Mouse (Mus musculus): ENCODE results near the gene Wrap73. TPM values are rescaled to one million over a fixed set of nuclear protein-coding genes. Genes with fewer than 3 reads are reported as not detected.

Wrap73 gene
- polyA plus RNA-seq, 1 experiment from 2014 or later, result 45.5 TPM

DNA sequence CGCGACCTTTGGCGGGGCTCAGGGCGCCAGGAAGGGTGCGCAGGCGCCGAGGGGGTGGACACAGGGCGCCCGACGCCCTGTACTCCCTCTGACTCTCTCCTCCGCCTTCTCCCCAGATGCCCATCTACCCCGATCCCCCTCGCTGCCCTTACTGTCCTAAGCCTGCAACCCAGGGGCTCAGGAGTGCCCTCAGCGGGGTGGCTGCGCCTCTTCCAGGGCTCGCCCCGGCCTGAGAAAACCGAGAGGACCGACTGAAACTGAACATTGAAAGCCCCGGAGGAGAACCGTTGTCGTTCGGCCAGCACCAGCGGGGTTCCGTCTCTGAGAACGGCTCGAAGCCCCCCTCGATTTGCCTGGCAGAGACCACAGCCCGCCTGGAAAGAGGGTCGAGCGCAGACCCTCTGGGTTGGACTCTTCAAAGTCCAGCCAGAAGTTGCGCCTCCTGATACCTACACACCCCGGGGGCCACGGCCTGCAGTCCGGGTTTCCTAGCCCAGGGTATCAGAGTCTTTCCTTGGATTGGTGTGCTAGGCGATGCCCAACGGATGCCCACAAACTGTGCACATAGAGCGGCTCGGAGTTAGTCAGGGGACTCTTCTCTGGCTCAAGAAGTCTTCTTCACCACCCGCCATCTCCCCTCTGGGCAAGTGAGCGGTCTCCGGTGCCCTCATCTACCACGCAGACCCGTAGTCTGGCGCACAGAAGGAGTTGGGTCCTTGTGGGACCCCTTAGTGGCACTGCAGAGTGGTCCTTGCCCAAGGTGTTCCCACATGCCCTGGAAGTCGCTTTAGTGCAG, 1.8 kb upstream of the Wrap73 start:
- ATAC-seq (ENCODE audit: low FRiP score, low read depth), result no peak
- Histone ChIP-seq H3K4me3 (peak overlapping the region; percentile 84), H3K36me3 (no peaks in the 10 kb centered on the region), H3K4me1 (replicated peaks) (peaks cover 38% of the 10 kb centered on the region), H3K27me3 (peaks cover 49% of the 10 kb centered on the region), H3K9me3 (no peaks in the 10 kb centered on the region), H3K27ac (replicated peaks) (no peak overlapping the region), H3K9ac (peak overlapping the region; percentile 36; the same call in 1 of the 2 replicates), H3K4me2 (peak overlapping the region; percentile 89)
- 2% methylated on average over 45 of the region's 46 CpGs for WGBS

DNA sequence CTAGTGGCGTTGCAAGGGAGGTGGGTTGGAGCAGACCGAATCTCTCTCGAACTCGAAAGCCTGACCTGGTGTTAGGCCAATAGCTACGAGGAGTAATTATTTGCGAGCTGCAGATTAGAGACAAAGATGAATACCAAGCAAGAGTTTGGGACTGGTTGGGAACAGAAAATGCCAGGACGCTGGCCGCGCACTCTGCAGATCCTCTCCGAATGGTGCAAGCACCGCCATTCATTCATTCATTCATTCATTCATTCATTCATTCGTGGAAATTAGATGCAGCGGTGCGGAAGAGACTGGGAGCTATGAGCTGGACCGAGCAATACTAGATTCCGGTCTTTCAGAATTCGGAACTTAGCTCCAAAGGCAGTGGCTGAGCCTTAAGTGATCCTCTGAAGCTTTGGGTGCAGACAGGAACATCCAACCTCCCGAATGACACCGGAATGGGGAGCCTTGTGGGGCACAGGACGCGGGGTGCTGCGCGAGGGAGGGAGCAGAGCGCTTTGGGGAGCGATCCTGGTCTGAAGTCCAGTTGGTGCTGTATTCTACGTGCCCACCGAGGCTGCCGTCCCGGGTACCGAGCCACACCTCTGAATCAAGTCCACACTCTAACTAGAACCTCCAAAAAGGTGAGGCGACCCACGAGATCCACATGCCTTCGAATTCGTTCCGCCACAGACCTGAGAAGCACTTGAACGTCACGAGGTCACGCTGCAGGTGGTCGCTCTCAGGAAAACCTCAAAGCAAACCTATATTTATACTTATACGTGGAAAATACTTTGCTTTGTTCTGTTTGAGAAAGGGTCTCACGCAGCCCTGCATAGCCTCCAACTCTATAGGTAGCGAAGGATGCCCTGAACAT, 934 bp upstream of the Wrap73 start:
- no peak for ATAC-seq (ENCODE audit: low FRiP score, low read depth)

DNA sequence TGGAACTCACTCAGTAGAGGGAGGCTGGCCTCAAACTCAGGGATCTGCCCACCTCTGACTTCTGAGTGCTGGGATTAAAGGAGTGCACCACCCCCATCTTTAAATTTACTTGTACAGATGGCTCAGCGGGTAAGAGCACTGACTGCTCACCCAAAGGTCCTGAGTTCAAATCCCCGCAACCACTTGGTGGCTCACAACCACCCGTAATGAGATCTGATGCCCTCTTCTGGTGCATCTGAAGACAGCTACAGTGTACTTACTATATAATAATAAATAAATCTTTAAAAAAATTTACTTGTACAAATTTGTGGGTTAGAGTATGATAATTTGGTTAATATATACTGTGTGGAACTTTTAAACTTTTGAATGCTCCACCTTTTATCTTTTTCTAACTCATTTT, 2.5 kb downstream of the Wrap73 start:
- Histone ChIP-seq H3K4me2 (no peak overlapping the region), H3K4me3 (no peak overlapping the region), H3K27ac (replicated peaks) (no peak overlapping the region), H3K36me3 (0 out of 2 replicates have a peak, but pooled peaks cover 8% of the 10 kb centered on the region), H3K27me3 (peaks cover 8% of the 10 kb centered on the region), H3K9me3 (no peaks in the 10 kb centered on the region), H3K9ac (no peak overlapping the region), H3K4me1 (replicated peaks) (peaks cover 32% of the 10 kb centered on the region)
- 89% methylated on average over 3 of the region's 3 CpGs for WGBS
- no peak for ATAC-seq (ENCODE audit: low FRiP score, low read depth)

More for the DNA sequence above, 934 bp upstream of the Wrap73 start:
- Histone ChIP-seq H3K27me3 (peaks cover 40% of the 10 kb centered on the region), H3K4me2 (peak overlapping the region; percentile 89), H3K4me3 (peak overlapping the region; percentile 84), H3K9me3 (no peaks in the 10 kb centered on the region), H3K9ac (no peak overlapping the region), H3K4me1 (replicated peaks) (peaks cover 38% of the 10 kb centered on the region), H3K27ac (replicated peaks) (no peak overlapping the region), H3K36me3 (no peaks in the 10 kb centered on the region)
- WGBS, result 2% methylated on average over 42 of the region's 42 CpGs

DNA sequence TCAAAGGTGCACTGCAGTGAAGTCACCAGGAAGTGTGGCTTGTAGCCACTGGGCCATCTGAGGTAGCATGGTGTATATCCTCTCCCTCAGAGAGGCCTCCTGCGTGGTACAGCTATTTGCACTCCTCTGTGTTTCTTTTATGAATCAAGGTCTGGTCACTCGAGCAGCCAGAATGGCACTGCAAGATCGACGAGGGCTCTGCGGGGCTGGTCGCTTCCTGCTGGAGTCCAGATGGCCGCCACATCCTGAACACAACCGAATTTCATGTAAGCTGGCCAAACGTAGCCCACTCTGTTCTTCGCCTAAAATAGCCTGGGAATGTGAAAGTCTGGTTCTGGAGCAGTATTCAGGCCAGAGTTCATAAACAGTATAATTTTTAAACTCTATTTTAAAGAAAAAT, 4.2 kb downstream of the Wrap73 start:
- Histone ChIP-seq H3K4me2 (no peak overlapping the region), H3K9ac (no peak overlapping the region), H3K27me3 (peaks cover 3% of the 10 kb centered on the region; the same call in 1 of the 2 replicates), H3K4me3 (no peak overlapping the region), H3K27ac (replicated peaks) (no peak overlapping the region), H3K36me3 (peaks cover 12% of the 10 kb centered on the region; the same call in 1 of the 2 replicates), H3K4me1 (replicated peaks) (peaks cover 16% of the 10 kb centered on the region), H3K9me3 (no peaks in the 10 kb centered on the region)
- WGBS, result 85% methylated on average over 10 of the region's 10 CpGs
- no peak for ATAC-seq (ENCODE audit: low FRiP score, low read depth)

DNA sequence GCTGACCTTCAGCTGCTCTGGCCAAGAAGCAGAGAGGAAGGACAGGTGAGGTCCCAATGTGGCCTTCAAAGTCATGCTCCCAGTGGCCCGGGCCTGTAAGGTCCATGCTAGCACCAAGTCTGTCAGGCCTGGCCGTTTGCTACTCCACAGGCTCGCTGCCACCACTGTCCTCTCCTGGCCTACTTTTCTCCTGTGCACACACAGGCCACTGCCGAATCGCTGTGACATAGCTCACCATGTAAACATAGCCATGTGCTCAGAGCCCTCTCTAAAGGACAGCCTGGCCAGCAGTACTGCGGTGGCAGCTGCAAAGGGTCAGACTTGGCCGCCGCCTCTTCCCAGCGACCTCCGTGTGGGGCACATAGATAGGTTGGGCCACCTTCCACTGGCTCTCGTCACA, 11.9 kb downstream of the Wrap73 start:
- Histone ChIP-seq H3K4me3 (no peak overlapping the region), H3K27ac (replicated peaks) (no peak overlapping the region), H3K4me1 (replicated peaks) (peaks cover 6% of the 10 kb centered on the region), H3K9me3 (no peaks in the 10 kb centered on the region), H3K4me2 (no peak overlapping the region), H3K36me3 (peaks cover 47% of the 10 kb centered on the region), H3K9ac (no peak overlapping the region), H3K27me3 (no peaks in the 10 kb centered on the region)
- 63% methylated on average over 11 of the region's 11 CpGs for WGBS
- ATAC-seq (ENCODE audit: low FRiP score, low read depth), result no peak

DNA sequence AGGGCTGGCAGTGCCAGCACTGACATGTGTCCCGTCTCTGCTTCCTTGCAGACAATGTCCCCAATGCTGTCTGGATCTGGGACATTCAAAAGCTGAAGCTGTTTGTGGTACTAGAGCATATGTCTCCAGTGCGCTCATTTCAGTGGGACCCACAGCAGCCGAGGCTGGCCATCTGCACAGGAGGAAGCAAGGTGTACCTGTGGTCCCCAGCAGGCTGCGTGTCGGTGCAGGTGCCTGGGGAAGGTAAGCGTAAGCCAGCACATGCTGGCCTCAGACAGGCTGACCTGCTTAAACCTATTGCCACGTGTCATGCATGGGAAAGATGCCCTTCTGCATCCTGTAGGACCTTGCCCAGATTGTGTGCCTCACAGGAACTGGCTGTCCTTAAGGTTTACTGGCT, 13.9 kb downstream of the Wrap73 start:
- Histone ChIP-seq H3K9me3 (no peaks in the 10 kb centered on the region), H3K27ac (replicated peaks) (no peak overlapping the region), H3K4me2 (no peak overlapping the region), H3K36me3 (peaks cover 43% of the 10 kb centered on the region), H3K4me3 (no peak overlapping the region), H3K27me3 (no peaks in the 10 kb centered on the region), H3K4me1 (replicated peaks) (peaks cover 16% of the 10 kb centered on the region), H3K9ac (no peak overlapping the region)
- no peak for ATAC-seq (ENCODE audit: low FRiP score, low read depth)
- WGBS, result 83% methylated on average over 7 of the region's 7 CpGs

DNA sequence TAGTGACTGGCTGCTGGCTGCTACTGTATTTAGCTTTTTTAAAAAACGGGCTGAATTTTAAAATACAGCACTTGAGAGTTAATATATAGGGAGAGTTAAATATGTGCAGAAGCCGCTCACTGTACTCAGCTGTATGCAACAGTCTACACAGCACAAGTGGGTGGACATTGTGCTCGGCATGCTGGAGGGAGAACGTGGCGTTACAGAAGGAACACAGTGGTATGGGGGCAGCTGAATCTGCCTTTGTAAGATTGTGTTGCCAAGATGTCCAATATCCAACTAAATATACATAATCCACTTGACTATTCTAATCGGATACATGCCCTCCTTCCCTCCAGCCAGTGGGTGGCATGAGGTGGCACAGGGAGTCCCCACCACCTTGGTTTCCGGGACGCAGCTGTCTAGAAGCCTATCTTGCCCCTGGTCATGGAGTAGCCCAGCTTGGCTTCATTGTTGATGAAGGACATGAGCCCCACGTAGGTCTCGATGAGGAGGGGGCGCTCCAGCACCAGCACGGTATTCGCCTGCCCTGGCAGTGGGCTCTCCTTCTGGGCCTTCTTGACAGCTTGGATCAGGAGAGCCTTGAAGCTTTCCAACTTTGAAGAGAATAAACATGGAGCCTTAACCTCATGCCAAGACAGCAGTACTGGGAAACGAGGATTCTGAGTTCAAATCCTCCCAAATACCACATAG, 15.9 kb downstream of the Wrap73 start:
- no peak for ATAC-seq (ENCODE audit: low FRiP score, low read depth)
- Histone ChIP-seq H3K27ac (replicated peaks) (no peak overlapping the region), H3K4me3 (no peak overlapping the region), H3K4me1 (replicated peaks) (peaks cover 23% of the 10 kb centered on the region), H3K36me3 (peaks cover 28% of the 10 kb centered on the region), H3K4me2 (no peak overlapping the region), H3K9ac (no peak overlapping the region), H3K27me3 (no peaks in the 10 kb centered on the region), H3K9me3 (no peaks in the 10 kb centered on the region)
- 94% methylated on average over 14 of the region's 14 CpGs for WGBS

DNA sequence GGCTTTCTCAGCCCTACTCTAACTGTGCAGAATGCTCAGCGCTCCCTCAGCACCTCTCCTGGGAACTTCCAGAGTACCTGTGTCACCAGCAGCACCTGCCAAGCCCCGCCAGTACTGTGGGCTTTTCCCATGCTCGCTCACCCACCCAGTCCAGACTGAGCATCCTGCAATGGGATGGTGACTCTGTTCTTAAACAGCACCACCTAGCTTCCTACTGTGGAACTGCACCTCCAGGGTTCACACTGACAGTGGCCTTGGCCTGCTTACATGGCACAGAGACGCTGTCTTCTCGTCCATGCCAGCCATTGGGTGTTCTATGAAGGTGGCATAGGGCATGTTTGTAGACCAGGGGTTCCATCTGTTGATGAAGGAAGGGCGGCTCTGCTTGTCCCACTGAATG, 16.8 kb downstream of the Wrap73 start:
- Histone ChIP-seq H3K9me3 (no peaks in the 10 kb centered on the region), H3K4me1 (replicated peaks) (peaks cover 23% of the 10 kb centered on the region), H3K27me3 (no peaks in the 10 kb centered on the region), H3K9ac (no peak overlapping the region), H3K27ac (replicated peaks) (no peak overlapping the region), H3K4me2 (peak overlapping the region; percentile 75), H3K36me3 (peaks cover 28% of the 10 kb centered on the region), H3K4me3 (peak overlapping the region; percentile 80)
- no peak for ATAC-seq (ENCODE audit: low FRiP score, low read depth)
- 19% methylated on average over 6 of the region's 6 CpGs for WGBS

DNA sequence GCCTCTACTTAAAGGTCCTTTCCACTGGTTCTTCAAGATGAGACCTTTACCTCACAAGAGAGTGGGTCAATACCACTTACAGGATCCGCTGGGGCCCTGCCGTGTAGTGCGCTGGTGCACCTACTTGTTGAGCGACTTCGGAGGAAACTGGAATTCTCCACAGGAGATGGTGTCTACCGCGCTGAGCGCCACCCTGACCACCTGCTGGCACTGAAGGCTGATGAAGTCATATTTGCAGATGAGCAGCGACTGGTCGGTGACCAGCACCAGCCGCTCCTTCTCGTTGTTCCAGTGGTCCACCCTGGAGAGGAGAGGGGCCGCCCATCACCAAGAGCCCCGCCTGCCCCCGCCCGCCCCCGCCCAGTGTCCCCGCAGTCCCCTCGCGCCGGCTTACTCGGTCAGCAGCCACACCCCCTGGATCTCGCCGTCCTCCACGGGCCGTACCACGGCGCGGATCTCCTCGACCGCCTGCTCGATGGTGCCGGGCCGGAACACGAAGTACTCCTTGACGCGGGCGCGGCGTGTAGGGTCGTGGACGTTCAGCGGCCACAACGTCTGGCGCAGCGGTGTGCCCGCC, 17.9 kb downstream of the Wrap73 start:
- WGBS, result 2% methylated on average over 46 of the region's 47 CpGs
- Histone ChIP-seq H3K36me3 (peaks cover 28% of the 10 kb centered on the region), H3K4me2 (peak overlapping the region; percentile 75), H3K4me1 (replicated peaks) (peaks cover 23% of the 10 kb centered on the region), H3K4me3 (peak overlapping the region; percentile 80), H3K9me3 (no peaks in the 10 kb centered on the region), H3K27ac (replicated peaks) (peak overlapping the region; percentile 83), H3K27me3 (no peaks in the 10 kb centered on the region), H3K9ac (peak overlapping the region; percentile 86)
- ATAC-seq (ENCODE audit: low FRiP score, low read depth), result peak; percentile 72

DNA sequence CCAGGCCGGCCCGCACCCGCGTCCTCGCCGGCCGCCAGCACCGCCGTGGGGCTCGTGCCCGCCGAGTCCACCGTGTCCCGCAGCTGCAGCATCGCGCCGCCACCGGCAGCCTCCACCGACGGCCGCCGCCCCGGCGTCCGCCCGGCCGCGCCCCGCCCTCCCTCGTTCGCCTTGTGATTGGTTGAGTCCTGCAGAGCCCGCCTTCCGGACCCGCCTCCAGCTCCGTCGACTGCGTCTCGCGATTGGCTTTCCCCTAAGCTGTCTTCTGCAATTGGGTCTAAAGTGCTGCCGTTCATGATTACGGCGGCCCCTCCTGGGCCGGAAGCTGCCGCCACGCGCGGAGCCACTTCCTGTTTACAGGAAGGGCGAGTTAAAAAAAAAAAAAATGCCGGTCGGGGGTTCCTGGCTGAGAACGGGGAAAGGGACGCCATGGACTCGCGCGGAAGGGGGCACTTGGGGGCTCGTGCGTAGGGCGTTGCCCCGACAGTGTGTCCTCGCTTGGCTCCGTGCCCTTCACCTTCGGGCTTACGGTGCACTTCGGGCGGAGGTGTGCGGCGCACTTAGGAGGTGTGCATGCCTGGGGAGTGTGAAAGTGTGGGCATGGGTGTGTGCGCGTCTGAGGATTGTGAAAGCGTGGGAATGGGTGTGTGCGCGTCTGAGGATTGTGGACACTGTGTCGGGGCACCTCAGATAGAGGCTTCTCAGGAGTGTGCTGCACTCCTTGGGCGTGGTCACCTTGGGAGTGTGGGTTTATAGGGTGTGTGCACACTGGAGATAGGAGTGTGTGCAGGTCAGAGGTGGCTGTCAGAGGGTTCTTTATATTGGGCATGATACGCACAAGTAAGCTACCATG, 18.6 kb downstream of the Wrap73 start, which contains the start of gene Tprgl:
Tprgl (minus strand) TSS at position 129 of the 853 bp plus-strand sequence.
- peak within 1 kb of the TSS; percentile 86 for H3K9ac ChIP-seq
- H3K4me2 ChIP-seq, result peak within 1 kb of the TSS; percentile 84
- WGBS, result under 1% methylated on average over 69 of the region's 75 CpGs
- H3K36me3 ChIP-seq, result peaks cover 28% of the 10 kb centered on the region
- peak within 1 kb of the TSS; percentile 80 for H3K4me3 ChIP-seq
- peaks cover 23% of the 10 kb centered on the region for H3K4me1 ChIP-seq (replicated peaks)
- no peaks in the 10 kb centered on the region for H3K9me3 ChIP-seq
- peak; percentile 96 for ATAC-seq (ENCODE audit: low FRiP score, low read depth)
- H3K27ac ChIP-seq (replicated peaks), result peak within 1 kb of the TSS; percentile 83
- H3K27me3 ChIP-seq, result no peaks in the 10 kb centered on the region

DNA sequence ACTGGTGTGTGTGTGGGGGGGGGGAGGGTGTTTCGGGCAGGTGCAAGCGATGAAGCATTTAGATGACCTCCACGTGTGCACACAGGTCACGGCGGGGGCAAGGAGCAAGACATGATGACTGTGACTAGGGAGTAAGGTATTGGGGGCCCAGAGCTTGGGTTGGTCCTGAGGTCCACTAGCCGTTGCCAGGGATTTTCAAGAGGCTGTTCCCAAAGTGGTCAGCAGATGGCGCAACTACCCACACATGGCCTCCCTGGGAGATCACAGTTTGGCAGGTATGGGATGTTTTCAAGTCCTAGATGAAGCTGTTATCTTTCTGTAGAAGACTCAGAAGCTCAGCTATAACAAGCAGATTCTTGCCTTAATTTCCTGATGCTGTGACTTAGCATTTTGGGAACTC, 21.1 kb downstream of the Wrap73 start:
- Histone ChIP-seq H3K27ac (replicated peaks) (no peak overlapping the region), H3K36me3 (peaks cover 4% of the 10 kb centered on the region), H3K4me2 (no peak overlapping the region), H3K9ac (no peak overlapping the region), H3K4me3 (no peak overlapping the region), H3K4me1 (replicated peaks) (peaks cover 23% of the 10 kb centered on the region), H3K27me3 (no peaks in the 10 kb centered on the region), H3K9me3 (no peaks in the 10 kb centered on the region)
- WGBS, result 17% methylated on average over 7 of the region's 7 CpGs
- ATAC-seq (ENCODE audit: low FRiP score, low read depth), result no peak
